Mouse (Mus musculus): ENCODE results near the gene Jagn1.

Jagn1 gene

DNA sequence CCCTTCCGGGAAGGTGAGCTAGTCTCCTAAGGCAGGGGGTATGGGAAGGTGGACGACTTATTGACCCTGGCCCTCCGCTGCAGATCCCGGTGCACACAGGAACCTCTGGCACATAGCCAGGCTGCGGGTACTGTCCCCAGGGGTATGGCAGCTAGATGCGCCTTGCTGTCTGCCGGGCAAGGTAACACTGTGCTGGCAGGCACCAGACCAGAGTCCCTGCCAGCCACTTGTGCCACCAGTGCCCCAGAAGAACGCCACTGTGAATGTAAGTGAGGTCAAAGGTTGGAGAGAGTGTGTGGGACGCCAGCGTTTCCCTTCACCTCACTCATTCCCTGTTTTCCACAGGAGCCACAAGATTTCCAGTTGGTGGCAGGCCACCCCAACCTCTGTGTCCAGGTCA, 36.5 kb downstream of the Jagn1 start:
- no peak for DNase-seq

DNA sequence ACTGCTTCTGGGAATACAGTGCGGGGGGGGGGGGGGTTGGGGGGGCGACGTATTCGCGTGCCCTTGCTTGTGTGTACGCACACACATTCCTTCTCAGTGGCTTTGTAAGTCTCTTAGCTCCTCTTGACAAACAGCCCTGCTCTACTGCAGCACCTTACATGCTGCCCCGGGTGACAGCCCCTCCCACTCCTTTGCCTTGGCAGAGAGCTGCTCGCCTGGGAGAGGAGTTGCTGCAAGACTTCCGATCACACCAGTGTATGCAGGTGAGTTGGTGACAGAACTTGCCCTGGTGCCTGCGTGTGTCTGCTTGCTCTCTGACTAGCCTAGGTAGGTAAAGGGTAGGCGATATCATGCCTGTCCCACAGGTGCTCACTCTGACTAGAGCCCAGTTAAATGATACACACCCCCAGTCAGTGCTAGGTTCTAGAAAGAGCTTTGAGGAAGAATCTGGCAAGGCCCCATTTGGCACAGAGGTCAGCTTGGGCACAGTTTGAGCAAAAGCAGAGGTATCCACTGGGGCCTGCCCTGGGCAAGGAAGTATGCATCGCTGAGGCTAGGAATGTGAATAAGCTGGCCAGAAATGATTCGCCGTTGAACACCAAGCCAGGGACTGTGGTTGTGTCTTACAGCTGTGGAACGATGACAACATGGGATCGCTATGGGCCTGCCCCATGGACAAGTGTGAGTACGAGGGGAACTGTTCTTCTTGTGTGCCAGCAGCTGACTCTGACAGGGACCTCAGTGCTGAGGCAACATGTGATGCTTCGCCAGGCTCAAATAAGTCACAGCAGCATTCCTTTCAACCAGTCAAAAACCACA, 38.4 kb downstream of the Jagn1 start:
- DNase-seq: no peak

DNA sequence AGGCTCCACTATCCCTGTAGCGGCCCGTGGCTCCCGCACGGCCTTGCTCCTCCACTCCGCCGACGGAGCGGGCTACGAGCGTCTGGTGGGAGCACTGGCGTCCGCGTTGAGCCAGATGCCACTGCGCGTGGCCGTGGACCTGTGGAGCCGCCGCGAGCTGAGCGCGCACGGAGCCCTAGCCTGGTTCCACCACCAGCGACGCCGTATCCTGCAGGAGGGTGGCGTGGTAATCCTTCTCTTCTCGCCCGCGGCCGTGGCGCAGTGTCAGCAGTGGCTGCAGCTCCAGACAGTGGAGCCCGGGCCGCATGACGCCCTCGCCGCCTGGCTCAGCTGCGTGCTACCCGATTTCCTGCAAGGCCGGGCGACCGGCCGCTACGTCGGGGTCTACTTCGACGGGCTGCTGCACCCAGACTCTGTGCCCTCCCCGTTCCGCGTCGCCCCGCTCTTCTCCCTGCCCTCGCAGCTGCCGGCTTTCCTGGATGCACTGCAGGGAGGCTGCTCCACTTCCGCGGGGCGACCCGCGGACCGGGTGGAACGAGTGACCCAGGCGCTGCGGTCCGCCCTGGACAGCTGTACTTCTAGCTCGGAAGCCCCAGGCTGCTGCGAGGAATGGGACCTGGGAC, 40.2 kb downstream of the Jagn1 start:
- peak; percentile 49 for DNase-seq

DNA sequence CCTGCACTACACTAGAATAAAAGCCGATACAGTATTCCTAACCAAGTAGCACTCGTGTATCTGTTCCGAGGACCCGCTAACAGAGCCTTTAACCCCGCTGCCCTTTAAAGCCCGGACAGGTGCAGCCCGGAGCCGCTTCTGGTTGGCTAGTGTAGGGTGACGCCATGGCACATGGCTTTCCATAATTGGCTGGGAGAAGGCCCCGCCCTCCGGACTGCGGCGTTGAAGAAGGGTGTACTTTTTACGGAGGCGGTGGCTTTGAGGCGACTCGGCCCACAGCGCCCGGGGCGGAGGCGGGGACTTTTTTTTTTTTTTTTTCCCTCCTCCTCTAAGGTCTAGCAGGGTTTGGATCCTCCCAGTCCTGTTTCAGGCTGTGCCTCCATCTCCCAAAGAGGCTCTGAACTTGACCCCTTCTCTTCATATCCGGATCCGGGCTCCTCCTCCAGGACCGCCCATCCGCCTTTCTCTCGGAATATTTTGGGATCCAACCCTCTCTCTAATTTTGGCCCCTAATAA, 40.8 kb downstream of the Jagn1 start, which contains the start of gene Creld1:
Gene Creld1 (plus strand): TSS at position 198 of the 516 bp plus-strand sequence.
- peak; percentile 93 for DNase-seq

DNA sequence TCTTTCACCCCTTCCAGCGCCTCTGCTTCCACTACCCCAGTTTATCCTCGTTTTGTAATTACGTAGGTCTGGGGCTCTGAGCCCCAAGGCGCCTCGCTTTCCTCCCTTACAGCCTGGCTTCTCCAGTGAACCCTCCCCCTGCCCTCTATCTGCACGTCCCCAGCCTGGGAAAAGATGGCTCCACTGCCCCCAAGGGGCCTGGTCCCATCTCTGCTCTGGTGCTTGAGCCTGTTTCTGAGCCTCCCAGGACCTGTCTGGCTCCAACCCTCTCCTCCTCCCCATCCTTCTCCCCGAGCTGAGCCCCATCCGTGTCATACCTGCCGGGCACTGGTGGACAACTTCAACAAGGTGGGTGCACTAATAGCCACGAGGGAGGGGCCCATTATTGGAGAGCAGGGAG, 41.4 kb downstream of the Jagn1 start:
- peak; percentile 37 for DNase-seq

DNA sequence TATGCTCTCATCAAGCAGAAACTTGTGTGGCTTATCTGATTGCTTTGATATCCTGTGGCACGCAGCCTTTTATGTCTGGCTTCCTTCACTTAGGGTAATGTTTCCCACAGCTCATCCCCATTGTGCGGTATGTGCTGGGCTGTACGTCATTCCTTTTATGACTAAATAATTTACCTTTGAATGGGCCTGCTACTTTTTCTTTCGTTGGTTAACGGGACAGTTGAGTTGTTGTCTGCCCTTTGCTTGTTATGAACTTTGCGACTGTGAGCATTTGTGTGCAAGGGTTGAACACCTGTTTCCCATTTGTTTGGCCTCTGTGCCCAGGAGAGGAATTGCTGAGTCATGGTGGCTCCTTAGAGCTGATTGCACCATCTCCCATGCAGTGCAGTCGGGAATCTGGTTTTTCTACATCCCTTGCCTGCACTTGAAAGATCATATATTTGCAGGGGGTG, 44.8 kb downstream of the Jagn1 start:
- peak; percentile 50 for DNase-seq

DNA sequence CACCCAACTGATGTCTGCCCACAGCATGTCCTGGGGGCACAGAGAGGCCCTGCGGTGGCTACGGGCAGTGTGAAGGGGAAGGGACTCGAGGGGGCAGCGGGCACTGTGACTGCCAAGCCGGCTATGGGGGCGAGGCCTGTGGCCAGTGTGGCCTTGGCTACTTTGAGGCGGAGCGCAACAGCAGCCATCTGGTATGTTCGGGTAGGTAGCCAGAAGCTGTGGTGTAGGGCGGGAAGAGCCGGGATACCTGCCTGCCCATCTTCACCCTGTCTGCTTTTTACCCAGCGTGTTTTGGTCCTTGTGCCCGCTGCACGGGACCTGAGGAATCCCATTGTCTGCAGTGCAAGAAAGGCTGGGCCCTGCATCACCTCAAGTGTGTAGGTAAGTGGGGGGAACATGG, 47.0 kb downstream of the Jagn1 start:
- DNase-seq: no peak

DNA sequence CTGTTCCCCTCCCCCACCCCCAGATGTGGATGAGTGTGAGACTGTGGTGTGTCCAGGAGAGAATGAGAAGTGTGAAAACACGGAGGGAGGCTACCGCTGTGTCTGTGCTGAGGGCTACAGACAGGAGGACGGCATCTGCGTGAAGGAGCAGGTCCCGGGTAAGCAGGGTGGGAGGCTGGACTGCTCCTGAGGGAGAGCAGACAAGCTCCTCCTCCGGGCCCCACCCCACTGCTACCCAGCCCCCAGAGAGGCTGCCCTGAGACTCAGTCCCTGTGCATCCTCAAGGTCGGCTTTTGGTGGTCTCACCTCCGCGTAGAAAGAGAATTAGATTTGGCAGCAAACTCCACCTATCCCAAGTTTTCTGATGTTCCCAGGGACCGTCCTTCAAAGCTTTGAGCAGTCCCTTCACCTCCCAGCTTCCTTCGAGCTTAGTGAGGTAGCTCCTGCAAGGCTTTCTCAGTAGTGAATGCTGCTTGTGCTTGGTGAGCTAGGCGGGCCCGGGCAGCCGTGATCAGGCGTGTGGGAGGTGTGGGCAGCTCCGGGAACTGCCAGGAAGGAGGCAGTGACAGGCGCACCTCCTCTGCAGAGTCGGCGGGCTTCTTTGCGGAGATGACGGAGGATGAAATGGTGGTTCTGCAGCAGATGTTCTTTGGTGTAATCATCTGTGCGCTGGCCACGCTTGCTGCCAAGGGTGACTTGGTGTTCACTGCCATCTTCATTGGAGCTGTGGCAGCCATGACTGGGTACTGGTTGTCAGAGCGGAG, 49.9 kb downstream of the Jagn1 start:
- no peak for DNase-seq

DNA sequence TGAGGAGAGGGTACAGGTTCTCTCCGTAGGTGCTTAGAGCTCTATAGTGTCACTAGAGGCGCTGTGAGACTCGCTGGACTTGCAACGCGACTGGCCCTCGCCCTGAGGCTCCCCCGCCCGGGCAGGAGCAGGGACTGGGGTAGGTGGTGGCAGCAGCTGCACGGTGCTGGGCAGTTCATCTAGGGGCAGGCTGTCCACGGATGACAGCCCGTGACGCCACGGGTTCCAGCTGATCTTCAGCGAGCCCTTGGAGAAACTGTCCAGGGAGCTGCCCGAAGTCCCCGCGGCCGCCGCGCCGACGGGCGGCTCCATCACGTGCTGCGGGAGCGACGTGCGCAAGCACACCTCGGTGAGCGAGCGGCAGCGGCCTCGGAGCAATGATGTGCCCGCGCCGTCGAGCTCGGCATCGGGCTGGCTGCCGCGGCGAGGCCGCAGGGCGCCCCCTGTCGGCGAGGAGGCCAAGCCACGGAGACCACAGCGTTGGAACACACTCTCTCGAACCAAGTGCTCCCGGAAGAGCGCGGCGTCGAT, 52.0 kb downstream of the Jagn1 start:
- DNase-seq: peak; percentile 88

DNA sequence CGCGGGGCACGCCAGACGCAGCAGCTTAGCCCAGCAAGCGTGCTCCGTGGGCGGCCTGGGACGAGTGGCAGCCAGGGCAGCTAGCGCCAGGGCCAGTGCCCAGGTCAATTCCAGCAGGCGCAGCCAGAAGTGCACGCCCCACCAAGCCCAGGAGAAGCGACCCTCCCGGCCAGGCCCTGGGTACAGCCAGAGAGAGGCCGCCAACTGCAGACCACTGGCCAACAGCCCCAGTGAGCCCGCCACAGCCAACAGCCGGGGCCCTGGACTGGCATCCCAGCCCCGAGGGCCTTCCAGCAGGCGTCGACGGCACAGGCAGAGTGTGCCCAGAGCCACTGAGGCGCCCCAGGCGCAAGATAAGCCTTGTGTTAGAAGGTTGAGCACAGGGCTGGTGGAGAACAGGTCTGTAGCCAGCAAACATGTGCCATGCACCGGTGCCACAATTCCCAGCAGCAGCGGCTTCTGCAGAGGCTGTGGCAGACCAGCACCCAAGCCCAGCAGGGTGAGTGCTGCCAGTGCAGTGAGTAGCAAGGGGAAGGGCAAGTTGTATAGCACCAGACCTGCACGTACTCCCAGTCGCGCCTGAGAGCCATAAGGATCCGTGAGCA, 52.8 kb downstream of the Jagn1 start:
- DNase-seq: peak; percentile 27
